Mouse (Mus musculus) adrenal gland, postnatal 0 days (tissue): ENCODE results near the gene Clec1b. TPM values are rescaled to one million over a fixed set of nuclear protein-coding genes. Genes with fewer than 3 reads are reported as not detected.

ENCODE experiments used
- polyA plus RNA-seq: library from polyadenylated mRNA; unstranded; fragments of >200 nt; fragmentation: Nextera tagmentation; extraction: Ambion mirVana; gene quantifications from 2 replicates; pipeline ENCODE4 v1.2.1, GENCODE M21; 2015

The Clec1b gene
- 12.3 and 16.8 TPM in 2 replicates for polyA plus RNA-seq

GRCm38 (mm10) chr6:129396997-129397396 lies at the start of gene Clec1b:
Clec1b (plus strand) TSS chr6:129397297.

GRCm38 (mm10) chr6:129385774-129386173 lies 11.3 kb upstream of the Clec1b start, which contains the start of gene Clec12b:
Clec12b (minus strand) TSS chr6:129385874.

GRCm38 (mm10) chr6:129408562-129408961 lies 11.5 kb downstream of the Clec1b start, which contains the start of gene Clec9a:
Clec9a (plus strand) TSS chr6:129408862.

GRCm38 (mm10) chr6:129451411-129452039 lies 54.4 kb downstream of the Clec1b start, which contains the start of gene Clec1a:
Clec1a (minus strand) TSS chr6:129452000.

Other genes with a start within 250 kb of the Clec1b start
- 0.65 and 1.5 TPM in 2 replicates for gene Clec2d, start 216.7 kb upstream of the Clec1b start, polyA plus RNA-seq
- 0.18 and 0.19 TPM in 2 replicates for gene Cd69, start 121.9 kb upstream of the Clec1b start, polyA plus RNA-seq
- not detected in 2 replicates for gene 4922502D21Rik, start 65.5 kb upstream of the Clec1b start, polyA plus RNA-seq
- gene Clec12a, start 54.6 kb upstream of the Clec1b start, polyA plus RNA-seq = 0.68 and 1.2 TPM in 2 replicates
- gene Clec12b, start 11.4 kb upstream of the Clec1b start, polyA plus RNA-seq = 0.10 TPM in 1 of 2 replicates, not detected in the other
- gene Clec9a, start 11.6 kb downstream of the Clec1b start, polyA plus RNA-seq = 0.20 and 0.23 TPM in 2 replicates
- gene Clec1a, start 54.7 kb downstream of the Clec1b start, polyA plus RNA-seq = 7.5 and 9.7 TPM in 2 replicates
- gene Olr1, start 109.9 kb downstream of the Clec1b start, polyA plus RNA-seq = 0.17 TPM in 1 of 2 replicates, not detected in the other
- gene Tmem52b, start 115.3 kb downstream of the Clec1b start, polyA plus RNA-seq = 0.74 and 1.8 TPM in 2 replicates
- gene Gabarapl1, start 135.9 kb downstream of the Clec1b start, polyA plus RNA-seq = 103 and 115 TPM in 2 replicates
- gene Klre1, start 180.6 kb downstream of the Clec1b start, polyA plus RNA-seq = not detected in 2 replicates
- 1.2 and 3.5 TPM in 2 replicates for gene Klrd1, start 194.5 kb downstream of the Clec1b start, polyA plus RNA-seq
- gene Klrk1, start 226.6 kb downstream of the Clec1b start, polyA plus RNA-seq = 0.22 and 0.57 TPM in 2 replicates
- gene Klrc3, start 246.0 kb downstream of the Clec1b start, polyA plus RNA-seq = not detected in 2 replicates